Mouse (Mus musculus): ENCODE measurements around the gene Mrgprg. TPM values are rescaled to one million over a fixed set of nuclear protein-coding genes. Genes with fewer than 3 reads are reported as not detected.

Mrgprg gene
- not detected in 2 replicates for polyA plus RNA-seq (2014; fragmentation: Nextera tagmentation; extraction: Ambion mirVana)

DNA sequence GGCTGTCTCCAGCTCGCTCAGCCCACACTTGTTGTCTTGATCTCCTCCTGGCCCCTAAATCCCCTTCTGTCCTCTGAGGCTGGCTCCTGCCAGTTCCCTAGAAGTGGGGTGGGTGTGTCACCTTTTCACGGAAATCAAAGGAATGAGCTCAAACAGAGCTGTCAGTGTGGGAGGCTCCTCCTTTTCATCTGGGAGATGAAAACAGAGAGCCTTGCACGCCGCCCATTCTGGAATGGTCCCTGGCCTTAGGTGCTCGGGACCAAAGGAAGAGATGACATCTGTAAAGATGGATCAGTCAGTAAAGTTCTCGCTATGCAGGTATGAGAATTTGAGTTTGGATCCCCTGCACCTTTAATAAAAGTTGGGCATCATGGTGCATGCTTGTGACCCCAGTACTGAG is at the start of gene Mrgprg:
Gene Mrgprg (minus strand): TSS at position 101 of the 400 bp plus-strand sequence.
- no peak within 1 kb of the TSS for H3K9ac ChIP-seq (ENCODE audit: low read depth, low read length)
- H3K4me3 ChIP-seq (ENCODE audit: low read depth, low read length) = no peak within 1 kb of the TSS
- WGBS = 48% methylated on average over 6 of the region's 6 CpGs
- H3K36me3 ChIP-seq (ENCODE audit: control insufficient read depth, insufficient read depth, low read length) = no peaks in the 10 kb centered on the region
- ATAC-seq (replicated peaks; ENCODE audit: low FRiP score) (no peak), DNase-seq (ENCODE audit: low spot score) (no peak)
- no peaks in the 10 kb centered on the region for H3K4me1 ChIP-seq (replicated peaks; ENCODE audit: control insufficient read depth, insufficient read depth, low read length)
- H3K27me3 ChIP-seq (replicated peaks; ENCODE audit: control insufficient read depth, insufficient read depth, low read length) = peaks cover 27% of the 10 kb centered on the region
- H3K4me2 ChIP-seq = no peak within 1 kb of the TSS
- no peak within 1 kb of the TSS for H3K27ac ChIP-seq (ENCODE audit: low read depth, low read length)
- H3K9me3 ChIP-seq (ENCODE audit: control insufficient read depth, low read length) = no peaks in the 10 kb centered on the region

GRCm38 (mm10) chr7:143808909-143809308 is 42.1 kb upstream of the Mrgprg start:
- Histone ChIP-seq H3K9me3 (ENCODE audit: control insufficient read depth, low read length) (no peaks in the 10 kb centered on the region), H3K36me3 (ENCODE audit: control insufficient read depth, insufficient read depth, low read length) (peaks cover 38% of the 10 kb centered on the region)
- ATAC-seq (replicated peaks; ENCODE audit: low FRiP score) = no peak

GRCm38 (mm10) chr7:143805199-143805624 is 38.4 kb upstream of the Mrgprg start:
- ATAC-seq (replicated peaks; ENCODE audit: low FRiP score) = no peak
- WGBS = 74% methylated on average over 5 of the region's 5 CpGs

More at GRCm38 (mm10) chr7:143808909-143809308, 42.1 kb upstream of the Mrgprg start:
- Histone ChIP-seq H3K9ac (ENCODE audit: low read depth, low read length) (no peak overlapping the region), H3K4me3 (ENCODE audit: low read depth, low read length) (no peak overlapping the region), H3K27me3 (replicated peaks; ENCODE audit: control insufficient read depth, insufficient read depth, low read length) (no peaks in the 10 kb centered on the region), H3K27ac (ENCODE audit: low read depth, low read length) (no peak overlapping the region), H3K4me1 (replicated peaks; ENCODE audit: control insufficient read depth, insufficient read depth, low read length) (no peaks in the 10 kb centered on the region), H3K4me2 (no peak overlapping the region)
- no peak for DNase-seq (ENCODE audit: low spot score)
- 62% methylated on average over 1 of the region's 1 CpGs for WGBS

DNA sequence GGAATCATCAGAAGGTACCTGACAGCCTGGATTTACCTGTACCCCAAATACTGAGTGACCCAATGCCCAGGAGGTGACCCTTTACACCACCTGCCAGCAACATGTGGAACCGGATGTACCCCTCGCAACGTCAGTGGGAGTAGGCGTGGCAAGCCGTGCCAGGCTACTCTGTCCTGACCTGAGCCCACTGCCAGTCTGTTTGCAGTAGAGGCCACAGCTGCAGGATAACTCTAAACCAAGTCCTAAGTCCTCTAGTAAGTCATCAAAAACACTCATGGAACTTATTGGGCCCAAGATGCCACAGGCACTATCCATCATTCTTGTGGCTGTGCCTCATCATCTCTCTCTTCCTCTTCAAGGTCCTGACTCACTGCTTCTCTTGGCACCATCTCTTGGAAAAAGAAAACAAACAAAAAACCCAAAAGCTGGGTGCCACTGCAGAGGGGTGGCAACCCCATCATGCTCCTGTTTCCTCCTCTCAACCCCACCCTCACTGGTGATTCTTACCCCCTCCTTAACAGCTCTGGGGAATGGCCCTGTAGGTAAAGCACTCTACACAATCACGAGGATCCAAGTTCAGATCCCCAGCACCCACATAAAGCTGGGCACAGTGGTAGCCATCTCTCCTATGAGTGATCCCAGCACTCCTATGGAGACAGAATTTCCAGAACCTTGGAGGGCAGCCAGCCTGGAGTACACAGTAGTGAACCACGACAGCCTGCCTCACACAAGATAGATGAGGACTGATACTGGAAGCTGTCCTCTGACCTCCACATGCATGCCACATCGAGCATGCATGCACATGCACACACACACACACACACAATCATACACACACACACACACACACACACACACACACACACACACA is 34.6 kb upstream of the Mrgprg start:
- H3K36me3 ChIP-seq (ENCODE audit: control insufficient read depth, insufficient read depth, low read length) = peaks cover 21% of the 10 kb centered on the region
- H3K9ac ChIP-seq (ENCODE audit: low read depth, low read length) = no peak overlapping the region
- no peaks in the 10 kb centered on the region for H3K4me1 ChIP-seq (replicated peaks; ENCODE audit: control insufficient read depth, insufficient read depth, low read length)
- H3K27me3 ChIP-seq (replicated peaks; ENCODE audit: control insufficient read depth, insufficient read depth, low read length) = no peaks in the 10 kb centered on the region
- 85% methylated on average over 8 of the region's 8 CpGs for WGBS
- H3K27ac ChIP-seq (ENCODE audit: low read depth, low read length) = no peak overlapping the region
- no peak overlapping the region for H3K4me2 ChIP-seq
- ATAC-seq (replicated peaks; ENCODE audit: low FRiP score) (no peak), DNase-seq (ENCODE audit: low spot score) (no peak)
- no peak overlapping the region for H3K4me3 ChIP-seq (ENCODE audit: low read depth, low read length)
- H3K9me3 ChIP-seq (ENCODE audit: control insufficient read depth, low read length) = no peaks in the 10 kb centered on the region

More at GRCm38 (mm10) chr7:143805199-143805624, 38.4 kb upstream of the Mrgprg start:
- H3K4me1 ChIP-seq (replicated peaks; ENCODE audit: control insufficient read depth, insufficient read depth, low read length) = no peaks in the 10 kb centered on the region
- no peak overlapping the region for H3K27ac ChIP-seq (ENCODE audit: low read depth, low read length)
- H3K9me3 ChIP-seq (ENCODE audit: control insufficient read depth, low read length) = no peaks in the 10 kb centered on the region
- no peak overlapping the region for H3K4me2 ChIP-seq
- no peaks in the 10 kb centered on the region for H3K27me3 ChIP-seq (replicated peaks; ENCODE audit: control insufficient read depth, insufficient read depth, low read length)
- no peak overlapping the region for H3K4me3 ChIP-seq (ENCODE audit: low read depth, low read length)
- H3K9ac ChIP-seq (ENCODE audit: low read depth, low read length) = no peak overlapping the region
- H3K36me3 ChIP-seq (ENCODE audit: control insufficient read depth, insufficient read depth, low read length) = peaks cover 21% of the 10 kb centered on the region
- no peak for DNase-seq (ENCODE audit: low spot score)

- no peaks in the 10 kb centered on the region for H3K4me1 ChIP-seq (replicated peaks; ENCODE audit: control insufficient read depth, insufficient read depth, low read length)
- H3K9ac ChIP-seq (ENCODE audit: low read depth, low read length) = no peak overlapping the region
- no peak overlapping the region for H3K4me3 ChIP-seq (ENCODE audit: low read depth, low read length)
- H3K27me3 ChIP-seq (replicated peaks; ENCODE audit: control insufficient read depth, insufficient read depth, low read length) = no peaks in the 10 kb centered on the region
- peaks cover 20% of the 10 kb centered on the region for H3K36me3 ChIP-seq (ENCODE audit: control insufficient read depth, insufficient read depth, low read length)
- no peak overlapping the region for H3K4me2 ChIP-seq
- H3K9me3 ChIP-seq (ENCODE audit: control insufficient read depth, low read length) = no peaks in the 10 kb centered on the region
- H3K27ac ChIP-seq (ENCODE audit: low read depth, low read length) = no peak overlapping the region
- ATAC-seq (replicated peaks; ENCODE audit: low FRiP score) (no peak), DNase-seq (ENCODE audit: low spot score) (no peak)
- WGBS = 84% methylated on average over 1 of the region's 1 CpGs
These were observed 34.0 kb upstream of the Mrgprg start for GRCm38 (mm10) chr7:143800770-143801169.

DNA sequence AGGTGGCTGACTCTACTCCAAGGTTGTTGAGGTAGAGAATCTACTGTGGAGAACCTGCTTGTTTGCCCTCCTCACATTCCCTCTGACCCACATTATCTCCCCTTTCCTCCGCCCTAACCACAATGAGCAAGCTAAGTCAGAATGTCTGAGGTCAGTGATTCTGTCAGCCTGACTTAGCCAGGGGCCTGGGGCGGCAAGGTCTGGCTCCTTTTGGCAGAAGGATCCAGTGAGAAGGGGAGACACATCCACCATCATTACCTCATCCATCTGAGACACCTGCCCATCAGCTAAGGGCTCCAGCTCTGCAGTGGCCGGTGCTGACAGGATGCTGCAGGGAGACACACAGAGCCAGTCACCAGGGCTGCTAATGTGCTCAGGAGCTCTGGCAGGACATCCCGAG is 32.0 kb upstream of the Mrgprg start:
- Histone ChIP-seq H3K27ac (ENCODE audit: low read depth, low read length) (no peak overlapping the region), H3K9ac (ENCODE audit: low read depth, low read length) (no peak overlapping the region), H3K4me2 (no peak overlapping the region), H3K4me1 (replicated peaks; ENCODE audit: control insufficient read depth, insufficient read depth, low read length) (no peaks in the 10 kb centered on the region), H3K4me3 (ENCODE audit: low read depth, low read length) (no peak overlapping the region), H3K27me3 (replicated peaks; ENCODE audit: control insufficient read depth, insufficient read depth, low read length) (no peaks in the 10 kb centered on the region), H3K9me3 (ENCODE audit: control insufficient read depth, low read length) (no peaks in the 10 kb centered on the region), H3K36me3 (ENCODE audit: control insufficient read depth, insufficient read depth, low read length) (peaks cover 15% of the 10 kb centered on the region; the same call in 1 of the 2 replicates)
- no peak for DNase-seq (ENCODE audit: low spot score)
- 69% methylated on average over 4 of the region's 4 CpGs for WGBS
- ATAC-seq (replicated peaks; ENCODE audit: low FRiP score) = no peak

DNA sequence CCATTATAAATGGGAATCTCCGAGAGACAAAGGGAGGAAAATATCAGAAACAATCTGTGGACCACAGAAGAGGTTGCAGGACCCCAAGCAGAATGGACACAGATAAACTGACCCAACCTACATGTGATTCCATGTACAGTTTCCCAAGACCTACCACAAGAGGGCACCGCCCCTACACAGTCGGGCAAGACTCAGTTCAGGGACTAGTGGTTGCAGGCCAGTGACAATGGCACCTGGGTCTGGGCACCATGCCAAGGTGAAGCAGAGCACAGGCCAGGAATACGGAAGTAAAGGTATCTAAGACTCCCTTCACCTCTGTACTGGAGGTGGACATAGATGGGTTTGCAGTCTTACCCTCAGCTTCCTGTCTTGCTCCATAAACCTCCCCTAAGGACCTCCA is 26.3 kb upstream of the Mrgprg start:
- WGBS = 56% methylated on average over 4 of the region's 4 CpGs
- Histone ChIP-seq H3K4me3 (ENCODE audit: low read depth, low read length) (no peak overlapping the region), H3K27me3 (replicated peaks; ENCODE audit: control insufficient read depth, insufficient read depth, low read length) (no peaks in the 10 kb centered on the region), H3K9ac (ENCODE audit: low read depth, low read length) (no peak overlapping the region), H3K4me2 (no peak overlapping the region), H3K9me3 (ENCODE audit: control insufficient read depth, low read length) (no peaks in the 10 kb centered on the region), H3K27ac (ENCODE audit: low read depth, low read length) (no peak overlapping the region), H3K36me3 (ENCODE audit: control insufficient read depth, insufficient read depth, low read length) (peaks cover 8% of the 10 kb centered on the region; the same call in 1 of the 2 replicates), H3K4me1 (replicated peaks; ENCODE audit: control insufficient read depth, insufficient read depth, low read length) (no peaks in the 10 kb centered on the region)
- ATAC-seq (replicated peaks; ENCODE audit: low FRiP score) = no peak
- DNase-seq (ENCODE audit: low spot score) = no peak

DNA sequence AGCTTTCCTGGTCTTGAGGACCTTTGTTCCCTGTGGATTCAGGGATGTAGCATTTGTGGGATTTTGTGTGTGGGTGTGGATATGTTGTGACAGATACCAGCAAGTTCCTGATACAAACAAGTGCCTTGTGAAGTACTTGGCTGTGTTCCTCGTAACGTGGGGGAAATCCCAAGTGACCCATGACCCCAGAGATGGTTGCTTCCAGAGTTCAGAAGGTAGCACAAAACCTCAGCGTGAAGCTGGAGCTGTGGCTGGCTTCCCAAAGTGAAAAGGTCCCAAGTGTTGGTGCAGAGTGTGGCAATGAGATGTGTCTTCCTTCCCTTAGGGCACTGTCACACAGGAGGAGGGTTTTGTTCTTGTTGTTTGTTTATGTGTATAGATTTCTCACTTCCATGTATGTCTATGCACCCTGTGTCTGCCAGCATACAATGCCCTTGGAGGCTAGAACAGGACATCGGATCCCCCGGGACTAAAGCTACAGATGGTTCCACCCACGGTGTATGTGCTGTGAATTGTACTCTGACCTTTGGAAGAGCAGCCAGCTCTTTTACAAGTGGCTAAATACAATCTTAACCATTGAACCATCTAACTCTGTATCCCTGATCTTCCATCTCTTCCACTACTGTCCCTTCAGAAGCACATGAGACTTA is 25.7 kb upstream of the Mrgprg start:
- DNase-seq (ENCODE audit: low spot score) (no peak), ATAC-seq (replicated peaks; ENCODE audit: low FRiP score) (no peak)
- peaks cover 3% of the 10 kb centered on the region; the same call in 1 of the 2 replicates for H3K36me3 ChIP-seq (ENCODE audit: control insufficient read depth, insufficient read depth, low read length)
- no peak overlapping the region for H3K4me3 ChIP-seq (ENCODE audit: low read depth, low read length)
- no peaks in the 10 kb centered on the region for H3K27me3 ChIP-seq (replicated peaks; ENCODE audit: control insufficient read depth, insufficient read depth, low read length)
- WGBS = 70% methylated on average over 6 of the region's 6 CpGs
- no peak overlapping the region for H3K27ac ChIP-seq (ENCODE audit: low read depth, low read length)
- H3K9me3 ChIP-seq (ENCODE audit: control insufficient read depth, low read length) = no peaks in the 10 kb centered on the region
- no peak overlapping the region for H3K9ac ChIP-seq (ENCODE audit: low read depth, low read length)
- no peak overlapping the region for H3K4me2 ChIP-seq
- H3K4me1 ChIP-seq (replicated peaks; ENCODE audit: control insufficient read depth, insufficient read depth, low read length) = no peaks in the 10 kb centered on the region

All from liver, embryonic 11.5 days (tissue).